Mouse (Mus musculus) lung, postnatal 0 days (tissue): ENCODE measurements around the gene Vmn1r51.

Experiments used
- CTCF ChIP-seq: IDR thresholded peaks from 2 replicates; pipeline ENCODE4 v1.5.1; 2016; ENCODE audit warnings: antibody characterized with exemption, mild to moderate bottlenecking
- EP300 ChIP-seq: IDR thresholded peaks from 2 replicates; pipeline ENCODE4 v1.6.1; 2016; ENCODE audit warnings: antibody characterized with exemption, mild to moderate bottlenecking, control low read depth

DNA sequence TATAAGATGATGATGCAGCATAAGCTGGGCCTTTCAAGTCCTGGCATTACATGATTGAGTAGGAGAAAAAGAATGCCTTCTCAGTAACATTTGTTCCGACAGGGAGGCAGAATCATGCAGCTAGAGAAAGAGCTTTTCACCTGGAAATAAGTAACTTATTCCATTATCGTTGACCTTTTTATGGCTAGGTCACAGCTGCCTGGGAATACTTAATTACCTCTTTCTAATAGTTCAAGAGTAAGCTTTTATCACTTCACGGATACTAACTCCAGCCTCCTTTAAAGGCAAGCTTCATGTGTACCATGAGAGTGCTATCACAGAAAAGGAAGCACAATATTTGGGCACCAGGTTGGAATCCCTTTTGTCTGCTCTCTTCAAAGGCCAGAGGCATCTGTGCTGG, 37.7 kb downstream of the Vmn1r51 start:
- TF ChIP-seq CTCF, result no peak
- no peak for TF ChIP-seq EP300
